Mouse (Mus musculus): ENCODE results near the gene Arl14ep. TPM values are rescaled to one million over a fixed set of nuclear protein-coding genes. Genes with fewer than 3 reads are reported as not detected.
"Not testable (repeated sequence)": the region's sequence is repeated elsewhere in the genome, so short reads cannot be mapped to it uniquely, and the experiment has no call there.

Arl14ep gene
- 45.7 and 50.6 TPM in 2 replicates for polyA plus RNA-seq (2015; fragmentation: Nextera tagmentation; extraction: Ambion mirVana)

DNA sequence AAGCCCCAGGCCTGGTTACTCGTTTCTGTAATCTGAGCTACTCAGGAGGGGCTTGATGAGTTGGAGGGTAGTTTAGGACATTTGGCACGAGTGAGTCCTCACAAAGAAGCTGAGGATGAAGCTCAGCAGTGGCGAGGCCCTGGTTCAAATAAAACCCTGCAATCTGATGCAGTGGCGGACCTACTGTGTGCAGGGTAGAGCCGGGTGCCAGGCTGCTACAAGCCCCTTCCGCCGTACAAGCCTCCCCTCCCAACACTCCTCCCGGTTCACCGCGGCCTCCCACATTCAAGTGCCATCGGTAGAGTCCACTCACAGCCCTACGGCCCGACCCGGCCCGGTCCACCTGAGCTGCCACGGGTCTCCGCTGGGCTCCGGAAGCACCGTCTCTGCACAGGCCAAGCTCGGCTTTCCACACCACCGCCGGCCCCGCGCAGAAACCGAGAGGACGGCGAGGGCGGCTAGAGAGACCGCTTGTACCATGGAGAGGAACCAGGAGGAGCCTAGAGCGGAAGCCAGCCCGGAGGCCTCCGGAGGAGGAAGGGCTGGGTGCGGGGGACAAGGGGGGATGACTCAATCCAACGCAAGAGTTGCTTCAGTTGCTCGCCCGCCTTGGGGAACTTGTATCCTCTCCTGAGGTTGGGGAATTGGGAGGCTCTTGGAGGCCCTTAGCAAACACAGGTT is at the start of gene Arl14ep:
Gene Arl14ep, minus strand, starts transcription at position 466 of the 681 bp plus-strand sequence.
- no peaks in the 10 kb centered on the region for H3K9me3 ChIP-seq (replicated peaks)
- H3K4me3 ChIP-seq (replicated peaks) = peak within 1 kb of the TSS; percentile 65
- H3K27me3 ChIP-seq = no peaks in the 10 kb centered on the region
- H3K4me1 ChIP-seq = 0 out of 2 replicates have a peak, but pooled peaks cover 11% of the 10 kb centered on the region
- peak within 1 kb of the TSS; percentile 61 for H3K9ac ChIP-seq
- 1% methylated on average over 36 of the region's 36 CpGs for WGBS
- ATAC-seq (ENCODE audit: insufficient number of reproducible peaks, low FRiP score, low TSS enrichment, low read depth) = peak; percentile 95
- H3K27ac ChIP-seq (replicated peaks) = peak within 1 kb of the TSS; percentile 77
- H3K4me2 ChIP-seq (replicated peaks) = peak within 1 kb of the TSS; percentile 62
- H3K36me3 ChIP-seq = peaks cover 2% of the 10 kb centered on the region; the same call in 1 of the 2 replicates

GRCm38 (mm10) chr2:107022713-107023112 is 48.5 kb upstream of the Arl14ep start:
- ATAC-seq (ENCODE audit: insufficient number of reproducible peaks, low FRiP score, low TSS enrichment, low read depth) = no peak

DNA sequence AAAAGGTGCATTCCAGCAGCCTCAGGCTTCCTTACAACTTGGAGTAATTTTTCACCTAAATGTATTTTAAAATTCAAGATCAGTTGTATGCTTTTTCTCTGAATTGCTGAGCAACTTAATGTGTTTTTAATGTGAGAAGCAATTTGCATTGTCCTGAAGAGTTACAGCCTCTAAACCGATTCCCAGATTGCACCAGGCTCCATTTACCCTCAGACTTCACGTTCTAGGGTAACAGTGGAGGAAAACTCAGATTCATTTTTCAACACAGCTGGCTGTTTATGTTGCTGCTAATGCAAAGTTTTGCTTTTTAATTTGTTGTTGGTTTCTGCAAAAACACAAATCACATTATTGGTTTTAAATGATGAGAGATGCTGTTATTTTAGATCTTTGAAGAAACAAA is 45.1 kb upstream of the Arl14ep start:
- 50% methylated on average over 2 of the region's 2 CpGs for WGBS
- H3K9me3 ChIP-seq (replicated peaks) = no peaks in the 10 kb centered on the region
- no peaks in the 10 kb centered on the region for H3K4me1 ChIP-seq
- H3K36me3 ChIP-seq = no peaks in the 10 kb centered on the region
- no peak overlapping the region for H3K4me2 ChIP-seq (replicated peaks)
- no peak overlapping the region for H3K27ac ChIP-seq (replicated peaks)
- no peak overlapping the region for H3K9ac ChIP-seq
- H3K27me3 ChIP-seq = no peaks in the 10 kb centered on the region
- H3K4me3 ChIP-seq (replicated peaks) = no peak overlapping the region
- ATAC-seq (ENCODE audit: insufficient number of reproducible peaks, low FRiP score, low TSS enrichment, low read depth) = no peak

More at GRCm38 (mm10) chr2:107022713-107023112, 48.5 kb upstream of the Arl14ep start:
- no peak overlapping the region for H3K9ac ChIP-seq
- H3K27ac ChIP-seq (replicated peaks) = no peak overlapping the region
- H3K4me1 ChIP-seq = no peaks in the 10 kb centered on the region
- no peaks in the 10 kb centered on the region for H3K9me3 ChIP-seq (replicated peaks)
- WGBS = 95% methylated on average over 5 of the region's 5 CpGs
- no peak overlapping the region for H3K4me2 ChIP-seq (replicated peaks)
- H3K4me3 ChIP-seq (replicated peaks) = no peak overlapping the region
- no peaks in the 10 kb centered on the region for H3K36me3 ChIP-seq
- H3K27me3 ChIP-seq = no peaks in the 10 kb centered on the region

- Histone ChIP-seq H3K27me3 (no peaks in the 10 kb centered on the region), H3K4me1 (no peaks in the 10 kb centered on the region), H3K27ac (replicated peaks) (no peak overlapping the region), H3K36me3 (no peaks in the 10 kb centered on the region), H3K9ac (no peak overlapping the region), H3K4me3 (replicated peaks) (no peak overlapping the region), H3K9me3 (replicated peaks) (no peaks in the 10 kb centered on the region), H3K4me2 (replicated peaks) (no peak overlapping the region)
- no peak for ATAC-seq (ENCODE audit: insufficient number of reproducible peaks, low FRiP score, low TSS enrichment, low read depth)
- 75% methylated on average over 4 of the region's 4 CpGs for WGBS
Measured at GRCm38 (mm10) chr2:107013161-107013560, 38.9 kb upstream of the Arl14ep start.

DNA sequence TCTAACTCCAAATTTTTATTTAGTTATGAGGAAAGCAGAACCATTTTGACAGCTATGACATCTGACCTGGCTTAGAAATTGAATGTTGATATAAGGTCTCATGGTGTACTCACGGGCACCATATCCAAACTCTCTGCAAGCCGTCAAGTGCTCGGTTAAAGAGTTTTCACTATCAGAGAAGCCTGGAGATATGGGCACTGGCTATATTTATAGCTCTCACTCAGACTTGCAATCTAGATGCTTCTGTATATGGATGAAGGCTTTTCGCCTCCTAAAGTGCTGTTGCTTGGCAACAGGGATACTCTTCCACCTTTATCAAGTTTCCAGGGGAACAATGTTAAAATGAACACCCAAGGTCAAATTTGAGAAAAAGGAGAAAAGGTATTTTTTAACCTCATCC is 38.1 kb upstream of the Arl14ep start:
- Histone ChIP-seq H3K4me3 (replicated peaks) (no peak overlapping the region), H3K9ac (no peak overlapping the region), H3K9me3 (replicated peaks) (no peaks in the 10 kb centered on the region), H3K27ac (replicated peaks) (no peak overlapping the region), H3K27me3 (no peaks in the 10 kb centered on the region), H3K36me3 (no peaks in the 10 kb centered on the region), H3K4me1 (no peaks in the 10 kb centered on the region), H3K4me2 (replicated peaks) (no peak overlapping the region)
- no peak for ATAC-seq (ENCODE audit: insufficient number of reproducible peaks, low FRiP score, low TSS enrichment, low read depth)
- WGBS = 90% methylated on average over 4 of the region's 4 CpGs

DNA sequence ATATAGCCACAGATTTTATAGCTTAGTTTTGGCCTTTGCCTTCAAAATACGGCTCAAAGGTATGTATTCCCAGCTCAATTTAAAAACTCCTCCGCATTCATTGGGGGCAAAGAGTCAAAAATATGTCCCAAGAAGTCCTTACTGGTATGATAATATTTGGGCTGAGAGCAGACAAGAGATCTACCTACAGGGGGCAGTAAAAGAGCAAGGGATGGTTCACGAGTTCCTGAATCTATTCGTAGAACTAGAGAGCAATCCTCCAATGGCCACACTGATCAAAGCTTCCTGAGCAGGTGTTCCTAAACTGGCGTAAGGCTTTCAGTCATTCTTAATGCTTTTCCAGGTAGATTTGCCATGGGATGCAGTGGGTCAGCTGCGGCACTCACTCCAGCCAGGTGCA is 35.9 kb upstream of the Arl14ep start:
- H3K4me3 ChIP-seq (replicated peaks) = no peak overlapping the region
- no peaks in the 10 kb centered on the region for H3K4me1 ChIP-seq
- no peak overlapping the region for H3K27ac ChIP-seq (replicated peaks)
- ATAC-seq (ENCODE audit: insufficient number of reproducible peaks, low FRiP score, low TSS enrichment, low read depth) = no peak
- no peaks in the 10 kb centered on the region for H3K9me3 ChIP-seq (replicated peaks)
- H3K36me3 ChIP-seq = no peaks in the 10 kb centered on the region
- H3K9ac ChIP-seq = no peak overlapping the region
- WGBS = 83% methylated on average over 6 of the region's 6 CpGs
- H3K4me2 ChIP-seq (replicated peaks) = no peak overlapping the region
- no peaks in the 10 kb centered on the region for H3K27me3 ChIP-seq

- WGBS = 81% methylated on average over 3 of the region's 3 CpGs
- ATAC-seq (ENCODE audit: insufficient number of reproducible peaks, low FRiP score, low TSS enrichment, low read depth) = no peak
Measured at GRCm38 (mm10) chr2:107006378-107006777, 32.2 kb upstream of the Arl14ep start.

GRCm38 (mm10) chr2:107005876-107006275 is 31.7 kb upstream of the Arl14ep start:
- H3K36me3 ChIP-seq; H3K9me3 ChIP-seq (replicated peaks); H3K9ac ChIP-seq; ATAC-seq (ENCODE audit: insufficient number of reproducible peaks, low FRiP score, low TSS enrichment, low read depth); H3K4me3 ChIP-seq (replicated peaks); H3K4me2 ChIP-seq (replicated peaks); H3K27ac ChIP-seq (replicated peaks); H3K4me1 ChIP-seq; H3K27me3 ChIP-seq: not testable (repeated sequence)
- 74% methylated on average over 4 of the region's 4 CpGs for WGBS

More at GRCm38 (mm10) chr2:107006378-107006777, 32.2 kb upstream of the Arl14ep start:
- no peak overlapping the region for H3K9ac ChIP-seq
- H3K4me1 ChIP-seq = no peaks in the 10 kb centered on the region
- H3K27ac ChIP-seq (replicated peaks) = no peak overlapping the region
- no peak overlapping the region for H3K4me3 ChIP-seq (replicated peaks)
- H3K36me3 ChIP-seq = no peaks in the 10 kb centered on the region
- no peak overlapping the region for H3K4me2 ChIP-seq (replicated peaks)
- H3K27me3 ChIP-seq = no peaks in the 10 kb centered on the region
- H3K9me3 ChIP-seq (replicated peaks) = no peaks in the 10 kb centered on the region

DNA sequence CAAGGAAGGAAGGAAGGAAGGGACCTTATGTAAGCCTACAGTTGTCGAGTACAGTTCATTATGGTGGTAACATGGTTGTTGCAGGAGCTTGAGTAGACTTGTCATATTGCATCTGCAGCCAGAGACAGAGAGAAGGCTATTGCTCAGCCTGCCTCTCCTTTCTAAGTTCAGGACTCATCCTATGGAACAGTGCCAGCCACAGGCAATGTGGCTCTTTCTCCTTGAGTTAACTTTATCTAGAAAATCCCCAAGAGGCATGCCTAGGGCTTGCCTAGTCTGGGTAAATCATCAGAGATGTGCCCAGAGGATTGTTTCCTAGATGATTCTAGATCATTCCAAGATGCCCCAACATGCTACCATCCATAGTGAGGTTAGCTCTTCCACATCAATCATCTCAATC is 17.0 kb upstream of the Arl14ep start:
- no peak overlapping the region for H3K27ac ChIP-seq (replicated peaks)

DNA sequence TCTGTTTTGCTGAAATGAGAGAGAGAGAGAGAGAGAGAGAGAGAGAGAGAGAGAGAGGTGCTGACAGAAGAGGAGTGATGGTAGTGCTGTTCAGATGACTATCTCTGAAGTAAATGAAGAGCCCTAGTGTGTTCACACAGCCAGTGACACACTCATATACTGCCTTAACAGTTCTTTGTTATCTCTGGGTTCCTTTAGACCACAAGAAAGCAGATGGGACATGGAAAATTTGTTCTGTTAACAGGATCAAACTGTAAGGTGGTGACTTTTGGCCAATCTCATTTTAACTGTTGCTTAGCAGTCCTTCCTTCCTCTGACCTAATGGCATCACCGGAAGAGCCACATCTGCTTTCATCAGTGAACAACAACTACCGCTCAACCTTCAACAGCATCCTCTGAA is 10.7 kb upstream of the Arl14ep start:
- 88% methylated on average over 2 of the region's 2 CpGs for WGBS
- Histone ChIP-seq H3K27ac (replicated peaks) (no peak overlapping the region), H3K9ac (no peak overlapping the region), H3K9me3 (replicated peaks) (no peaks in the 10 kb centered on the region), H3K4me3 (replicated peaks) (no peak overlapping the region), H3K36me3 (no peaks in the 10 kb centered on the region), H3K4me2 (replicated peaks) (no peak overlapping the region), H3K4me1 (no peaks in the 10 kb centered on the region), H3K27me3 (no peaks in the 10 kb centered on the region)
- no peak for ATAC-seq (ENCODE audit: insufficient number of reproducible peaks, low FRiP score, low TSS enrichment, low read depth)

More for the DNA sequence above, 17.0 kb upstream of the Arl14ep start:
- ATAC-seq (ENCODE audit: insufficient number of reproducible peaks, low FRiP score, low TSS enrichment, low read depth) = no peak
- no peak overlapping the region for H3K4me3 ChIP-seq (replicated peaks)
- no peaks in the 10 kb centered on the region for H3K36me3 ChIP-seq
- no peak overlapping the region for H3K9ac ChIP-seq
- no peaks in the 10 kb centered on the region for H3K4me1 ChIP-seq
- no peaks in the 10 kb centered on the region for H3K27me3 ChIP-seq
- H3K4me2 ChIP-seq (replicated peaks) = no peak overlapping the region
- WGBS = 77% methylated on average over 1 of the region's 1 CpGs
- H3K9me3 ChIP-seq (replicated peaks) = no peaks in the 10 kb centered on the region

DNA sequence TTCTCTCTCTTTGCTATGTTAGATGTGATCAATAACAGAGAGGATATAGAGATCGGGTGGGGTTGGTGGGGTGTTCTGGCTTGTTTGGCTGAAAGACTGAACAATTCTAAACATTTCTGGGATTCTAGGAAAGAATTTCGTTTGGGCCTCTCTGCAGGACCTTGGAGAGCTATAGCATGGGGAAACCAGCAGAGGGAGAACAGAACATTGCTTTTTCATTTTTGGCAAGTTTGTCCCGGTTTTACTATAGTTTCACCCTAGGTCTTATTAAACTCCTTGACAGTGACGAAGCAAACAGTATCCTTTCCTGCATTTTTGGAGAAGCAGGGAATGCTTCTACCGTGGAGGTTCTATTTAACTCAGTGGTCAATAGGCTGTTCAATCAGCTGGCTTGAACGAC is 8.3 kb upstream of the Arl14ep start:
- H3K4me3 ChIP-seq (replicated peaks) = no peak overlapping the region
- H3K4me2 ChIP-seq (replicated peaks) = no peak overlapping the region
- 36% methylated on average over 6 of the region's 6 CpGs for WGBS
- no peaks in the 10 kb centered on the region for H3K27me3 ChIP-seq
- no peaks in the 10 kb centered on the region for H3K4me1 ChIP-seq
- H3K36me3 ChIP-seq = no peaks in the 10 kb centered on the region
- no peak for ATAC-seq (ENCODE audit: insufficient number of reproducible peaks, low FRiP score, low TSS enrichment, low read depth)
- H3K27ac ChIP-seq (replicated peaks) = no peak overlapping the region
- no peaks in the 10 kb centered on the region for H3K9me3 ChIP-seq (replicated peaks)
- no peak overlapping the region for H3K9ac ChIP-seq

DNA sequence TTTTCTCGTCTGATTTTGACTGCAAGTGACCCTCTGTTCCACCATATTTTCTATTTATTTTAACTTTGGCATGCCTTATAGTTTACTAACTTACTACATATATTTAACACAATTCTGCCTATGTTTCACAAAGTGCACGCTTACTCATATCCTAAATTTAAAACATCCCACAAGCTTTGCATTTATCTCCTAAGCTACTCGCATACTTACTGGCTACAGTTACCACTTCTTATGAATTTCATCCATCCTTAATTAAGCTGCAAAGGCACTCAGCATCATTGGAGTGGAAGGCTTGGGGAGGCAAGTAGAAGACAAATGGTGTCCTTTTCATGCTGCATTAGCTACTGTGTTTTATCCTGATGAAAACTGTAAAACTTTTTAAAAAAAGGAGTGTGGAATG is 2.2 kb upstream of the Arl14ep start:
- 0 out of 2 replicates have a peak, but pooled peaks cover 9% of the 10 kb centered on the region for H3K4me1 ChIP-seq
- H3K9ac ChIP-seq = no peak overlapping the region
- H3K36me3 ChIP-seq = no peaks in the 10 kb centered on the region
- ATAC-seq (ENCODE audit: insufficient number of reproducible peaks, low FRiP score, low TSS enrichment, low read depth) = no peak
- H3K9me3 ChIP-seq (replicated peaks) = no peaks in the 10 kb centered on the region
- H3K4me3 ChIP-seq (replicated peaks) = no peak overlapping the region
- no peak overlapping the region for H3K27ac ChIP-seq (replicated peaks)
- 68% methylated on average over 3 of the region's 3 CpGs for WGBS
- H3K4me2 ChIP-seq (replicated peaks) = no peak overlapping the region
- no peaks in the 10 kb centered on the region for H3K27me3 ChIP-seq

Data from embryonic facial prominence, embryonic 15.5 days (tissue).